Mouse (Mus musculus): ENCODE measurements around the gene Npnt. TPM values are rescaled to one million over a fixed set of nuclear protein-coding genes. Genes with fewer than 3 reads are reported as not detected.
A peak's percentile ranks its signal among the peaks of the same experiment; 100 is the strongest.

Npnt gene
- total RNA-seq, 2 experiments from 2014 or later = 47.9 to 66.2 TPM

GRCm38 (mm10) chr3:132940181-132940990 lies 9.7 kb downstream of the Npnt start:
- no peak for DNase-seq (ENCODE audit: low spot score in 2 of 2)

DNA sequence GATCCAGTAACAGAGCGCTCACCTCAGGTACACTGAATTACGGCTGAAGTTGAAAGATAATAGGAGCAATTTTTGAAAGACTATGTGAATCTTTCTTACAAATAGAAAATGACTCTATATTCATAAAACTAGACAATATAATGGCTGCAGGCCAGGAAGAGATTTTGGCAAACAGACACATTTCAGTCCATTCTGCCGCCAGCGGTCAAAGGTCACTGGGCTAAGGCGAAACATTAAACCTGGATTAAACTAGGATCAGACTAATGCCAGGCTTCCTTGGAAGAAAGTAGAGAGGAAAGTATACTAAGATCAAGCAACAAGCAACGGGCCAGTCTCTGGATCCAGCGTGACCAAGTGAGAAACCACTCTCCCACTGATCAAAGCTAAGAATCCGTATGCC lies 11.1 kb downstream of the Npnt start:
- DNase-seq (ENCODE audit: low spot score in 2 of 2) = no peak

DNA sequence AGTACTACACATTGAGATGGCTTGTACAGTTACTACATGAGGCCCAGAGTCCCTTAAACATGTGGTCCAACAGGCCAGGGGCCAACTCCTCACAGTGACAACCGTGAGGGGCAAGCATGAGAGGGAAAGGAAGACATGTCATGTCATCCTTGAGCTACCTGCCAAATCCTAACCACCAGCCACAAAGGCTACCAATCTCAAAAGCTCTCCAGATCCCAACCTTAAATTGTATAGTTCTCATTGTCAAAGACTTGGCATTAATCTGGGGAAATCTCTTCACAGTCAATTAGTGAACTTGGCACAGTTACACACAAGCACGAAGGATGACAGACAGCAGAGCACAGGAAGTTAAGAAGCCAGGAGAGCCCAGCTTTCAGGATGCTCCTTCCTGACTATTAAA lies 15.4 kb downstream of the Npnt start:
- no peak for DNase-seq (ENCODE audit: low spot score in 2 of 2)

DNA sequence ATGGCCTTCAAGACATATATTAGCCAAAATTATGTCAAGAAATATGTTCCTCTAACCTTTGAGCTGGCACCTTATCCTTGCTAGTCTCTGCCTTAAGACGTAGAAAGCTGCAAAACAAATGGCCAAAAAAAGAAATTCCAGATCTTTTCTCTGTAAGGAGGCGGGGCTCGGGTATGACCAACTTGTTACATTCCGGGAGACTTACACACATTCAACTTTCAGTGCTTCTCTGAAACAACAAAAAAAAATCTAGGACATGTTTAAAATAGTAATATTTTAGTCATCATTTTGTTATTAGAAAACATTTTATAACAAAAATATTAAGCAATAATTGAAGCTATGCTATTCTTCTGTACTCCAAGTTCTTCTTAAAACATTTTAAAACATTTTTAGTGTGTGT lies 18.6 kb downstream of the Npnt start:
- no peak for DNase-seq (ENCODE audit: low spot score in 2 of 2)

GRCm38 (mm10) chr3:132929866-132930265 lies 20.2 kb downstream of the Npnt start:
- no peak for DNase-seq (ENCODE audit: low spot score in 2 of 2)

DNA sequence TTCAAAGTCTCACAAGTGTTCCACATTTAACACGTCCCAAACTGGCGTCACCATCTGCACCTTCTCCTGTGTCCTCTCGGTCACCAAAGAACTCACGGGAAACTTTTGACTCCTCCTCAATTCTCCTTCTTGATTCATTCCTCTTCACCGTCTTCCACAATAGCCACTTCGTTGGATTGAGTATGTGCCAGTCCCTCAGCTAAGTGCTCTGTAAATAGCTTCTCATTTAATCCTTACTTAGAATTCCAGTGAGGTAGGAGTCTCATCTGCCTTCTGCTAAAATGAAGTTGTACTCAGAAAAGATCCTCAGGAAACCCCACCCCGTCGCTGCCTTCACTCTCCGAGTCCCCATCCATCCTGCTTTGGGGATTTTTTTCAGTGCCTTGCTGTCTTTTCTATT lies 21.9 kb downstream of the Npnt start:
- no peak for DNase-seq (ENCODE audit: low spot score in 2 of 2)

DNA sequence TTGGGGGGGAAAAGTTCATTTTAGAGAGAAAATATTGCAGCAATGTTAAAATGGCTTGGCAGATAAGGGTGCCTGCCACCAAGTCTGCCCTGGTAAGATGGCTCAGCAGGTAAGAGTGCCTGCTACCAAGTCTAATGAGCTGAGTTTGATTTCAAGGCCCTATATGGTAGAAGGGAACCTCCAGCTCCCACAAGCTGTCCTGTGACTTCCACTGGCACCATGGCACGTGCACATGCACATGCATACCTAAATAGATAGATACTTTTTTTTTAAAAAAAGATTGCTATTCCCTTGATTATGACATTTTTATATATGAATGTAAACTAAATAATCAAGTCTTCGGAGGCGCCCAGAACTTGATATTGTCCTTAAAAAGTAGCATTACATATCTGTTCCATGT lies 30.3 kb downstream of the Npnt start:
- DNase-seq (ENCODE audit: low spot score in 2 of 2) = no peak

- DNase-seq (ENCODE audit: low spot score in 2 of 2) = no peak
Observed at GRCm38 (mm10) chr3:132919240-132919639, 30.9 kb downstream of the Npnt start.

GRCm38 (mm10) chr3:132917356-132918090 lies 32.6 kb downstream of the Npnt start:
- DNase-seq (ENCODE audit: low spot score in 2 of 2) = no peak

DNA sequence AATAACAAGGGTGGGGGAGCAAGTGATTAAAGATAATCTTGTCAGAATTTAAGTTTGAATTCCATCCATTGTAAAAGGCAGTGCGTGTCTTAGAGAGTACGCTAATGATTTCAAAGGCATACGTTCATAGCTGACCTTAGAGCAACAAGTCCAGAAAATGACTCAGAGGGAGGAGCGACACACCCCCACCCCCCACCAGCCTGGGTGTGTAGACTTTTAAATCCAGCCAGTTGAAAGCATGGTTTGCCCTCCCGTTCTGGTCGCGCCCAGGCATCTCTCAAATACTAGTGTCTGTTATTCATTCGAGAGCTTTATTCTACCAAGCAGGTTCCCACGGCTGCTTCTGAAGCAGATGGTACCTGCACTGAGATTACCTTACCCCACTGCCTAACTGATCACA lies 34.4 kb downstream of the Npnt start:
- DNase-seq (ENCODE audit: low spot score in 2 of 2) = no peak

- no peak for DNase-seq (ENCODE audit: low spot score in 2 of 2)
Observed at GRCm38 (mm10) chr3:132912420-132912819, 37.7 kb downstream of the Npnt start.

GRCm38 (mm10) chr3:132911716-132912115 lies 38.4 kb downstream of the Npnt start:
- peak in 1 of 2 experiments; percentile 18 for DNase-seq (ENCODE audit: low spot score in 2 of 2)

DNA sequence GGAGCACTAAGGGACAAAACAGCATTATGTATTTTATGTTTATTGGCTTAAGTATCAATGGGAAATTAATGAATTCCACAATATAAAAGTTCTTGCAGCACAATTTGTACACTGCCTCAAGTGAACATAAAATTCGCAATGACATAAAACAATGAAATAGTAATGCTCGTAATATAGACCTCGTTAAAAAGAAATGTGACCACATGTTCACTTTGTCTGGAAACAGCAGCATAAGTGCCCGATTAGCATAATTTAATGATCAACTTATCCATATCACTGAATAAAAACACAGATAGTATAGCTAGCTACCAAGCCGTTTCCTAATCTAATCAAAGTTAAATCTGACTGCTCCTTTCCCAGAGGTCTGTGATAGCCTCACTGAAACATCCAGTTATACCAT lies 39.4 kb downstream of the Npnt start:
- DNase-seq (ENCODE audit: low spot score in 2 of 2) = no peak

- no peak for DNase-seq (ENCODE audit: low spot score in 2 of 2)
Observed at GRCm38 (mm10) chr3:132909736-132910135, 40.4 kb downstream of the Npnt start.

GRCm38 (mm10) chr3:132907506-132908203 lies 42.4 kb downstream of the Npnt start:
- DNase-seq (ENCODE audit: low spot score in 2 of 2) = no peak

- DNase-seq (ENCODE audit: low spot score in 2 of 2) = no peak
Observed at GRCm38 (mm10) chr3:132905224-132905930, 44.7 kb downstream of the Npnt start.

GRCm38 (mm10) chr3:132903386-132903785 lies 46.7 kb downstream of the Npnt start:
- DNase-seq (ENCODE audit: low spot score in 2 of 2) = no peak

DNA sequence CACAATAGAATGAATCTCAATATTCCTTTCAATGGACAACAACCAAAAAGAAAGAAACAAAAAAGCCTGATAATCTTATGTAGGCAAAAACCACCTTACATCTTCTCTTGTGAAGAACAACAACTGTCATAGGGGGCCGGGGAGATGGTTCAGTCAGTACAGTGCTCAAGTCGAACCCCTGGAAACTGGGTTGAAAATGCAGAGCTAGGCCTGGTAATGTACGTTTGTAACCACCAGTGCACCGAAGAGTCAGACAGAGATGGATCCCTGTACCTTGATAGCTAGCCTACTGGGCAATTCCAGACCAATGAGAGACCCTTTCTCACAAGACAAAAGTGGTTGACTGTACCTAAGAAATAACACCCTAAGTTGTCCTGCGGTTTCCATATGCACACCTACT lies 47.2 kb downstream of the Npnt start:
- DNase-seq (ENCODE audit: low spot score in 2 of 2) = no peak

GRCm38 (mm10) chr3:132902206-132902605 lies 47.9 kb downstream of the Npnt start:
- no peak for DNase-seq (ENCODE audit: low spot score in 2 of 2)

- DNase-seq (ENCODE audit: low spot score in 2 of 2) = no peak
Observed at GRCm38 (mm10) chr3:132897891-132898290, 52.2 kb downstream of the Npnt start.

- no peak for DNase-seq (ENCODE audit: low spot score in 2 of 2)
Observed at GRCm38 (mm10) chr3:132897390-132897789, 52.7 kb downstream of the Npnt start.

All from gastrocnemius, postnatal 4 days (tissue).